Mouse (Mus musculus) thymus, adult 2 months (tissue): ENCODE measurements around the gene Gm49380. TPM values are rescaled to one million over a fixed set of nuclear protein-coding genes. Genes with fewer than 3 reads are reported as not detected.

Source experiments
- DNase-seq: peaks from one replicate; pipeline ENCODE4 v3.0.0; 2021
- H3K27ac ChIP-seq: fragments of 200-500 bp; 2 replicates; pipeline ENCODE4 v1.5.1; 2012; ENCODE audit warnings: low read length, control low read depth; ENCODE audit not compliant: control insufficient read depth, insufficient read depth
- H3K27me3 ChIP-seq: fragments of 200-500 bp; 2 replicates; pipeline ENCODE4 v1.6.1; 2012; ENCODE audit warnings: mild to moderate bottlenecking, low read length, moderate library complexity, mixed read lengths; ENCODE audit not compliant: control insufficient read depth, insufficient read depth
- H3K36me3 ChIP-seq: fragments of 200-500 bp; 2 replicates; pipeline ENCODE4 v1.6.1; 2012; ENCODE audit warnings: mild to moderate bottlenecking, low read length, moderate library complexity; ENCODE audit not compliant: control insufficient read depth, insufficient read depth
- H3K4me1 ChIP-seq: fragments of 200-500 bp; replicated peaks from 2 replicates; pipeline ENCODE4 v1.6.1; 2012; ENCODE audit warnings: low read length; ENCODE audit not compliant: control insufficient read depth, insufficient read depth
- H3K4me3 ChIP-seq: fragments of 200-500 bp; 2 replicates; pipeline ENCODE4 v1.5.1; 2012; ENCODE audit warnings: mild to moderate bottlenecking, low read length, control low read depth, moderate library complexity; ENCODE audit not compliant: control insufficient read depth, insufficient read depth
- CTCF ChIP-seq: fragments of 200-500 bp; IDR thresholded peaks from 2 replicates; pipeline ENCODE4 v1.5.1; 2012; ENCODE audit warnings: mild to moderate bottlenecking, control low read depth, low read length, moderate library complexity, borderline replicate concordance; ENCODE audit not compliant: control insufficient read depth, poor library complexity, insufficient read depth; ENCODE audit errors: extremely low read depth
- POLR2A ChIP-seq: fragments of 200-500 bp; IDR thresholded peaks from 2 replicates; pipeline ENCODE4 v1.6.1; 2012; ENCODE audit warnings: mild to moderate bottlenecking, low read length, control low read depth, moderate library complexity; ENCODE audit not compliant: control insufficient read depth, poor library complexity, insufficient read depth; ENCODE audit errors: extremely low read depth
- WGBS: fragments of 180-500 bp; shearing (Covaris S2); methylation state at CpG from one replicate; pipeline ENCODE4 v1.1.7; 2018; 5-methylcytosine and 5-hydroxymethylcytosine counted together
- polyA plus RNA-seq: library from polyadenylated mRNA; depleted of rRNA; stranded (reverse); fragments of >200 nt; gene quantifications from 2 replicates; pipeline ENCODE4 v1.2.3, GENCODE M21; 2012

Gm49380 gene
- polyA plus RNA-seq, 1 experiment, result not detected

- no peak overlapping the region for H3K27ac ChIP-seq
- TF ChIP-seq CTCF, result no peak
- no peak for TF ChIP-seq POLR2A
- DNase-seq, result no peak
- 95% methylated on average over 5 of the region's 5 CpGs for WGBS
- H3K4me1 ChIP-seq, result no peaks in the 10 kb centered on the region
- peaks cover 53% of the 10 kb centered on the region for H3K36me3 ChIP-seq
- no peaks in the 10 kb centered on the region for H3K27me3 ChIP-seq
- H3K4me3 ChIP-seq, result no peak overlapping the region
These were observed 28.7 kb upstream of the Gm49380 start for GRCm38 (mm10) chr9:44141951-44142350.

- Histone ChIP-seq H3K27me3 (peaks cover 13% of the 10 kb centered on the region; the same call in 1 of the 2 replicates), H3K27ac (no peak overlapping the region), H3K4me3 (no peak overlapping the region), H3K4me1 (peaks cover 19% of the 10 kb centered on the region), H3K36me3 (peaks cover 15% of the 10 kb centered on the region)
- DNase-seq, result no peak
- TF ChIP-seq CTCF, result no peak
- no peak for TF ChIP-seq POLR2A
- 39% methylated on average over 4 of the region's 4 CpGs for WGBS
These were observed 24.5 kb upstream of the Gm49380 start for GRCm38 (mm10) chr9:44137846-44138245.

GRCm38 (mm10) chr9:44135731-44136411 is 22.6 kb upstream of the Gm49380 start:
- H3K4me3 ChIP-seq, result no peak overlapping the region
- H3K27me3 ChIP-seq, result peaks cover 13% of the 10 kb centered on the region; the same call in 1 of the 2 replicates
- WGBS, result 80% methylated on average over 7 of the region's 7 CpGs

GRCm38 (mm10) chr9:44134851-44135730 is 21.8 kb upstream of the Gm49380 start:
- Histone ChIP-seq H3K36me3 (no peaks in the 10 kb centered on the region), H3K27ac (no peak overlapping the region), H3K27me3 (peaks cover 13% of the 10 kb centered on the region; the same call in 1 of the 2 replicates), H3K4me3 (peak overlapping the region; percentile 43), H3K4me1 (peaks cover 32% of the 10 kb centered on the region)
- DNase-seq, result peak; percentile 59
- TF ChIP-seq POLR2A, result no peak
- no peak for TF ChIP-seq CTCF
- WGBS, result 4% methylated on average over 49 of the region's 49 CpGs

More at GRCm38 (mm10) chr9:44135731-44136411, 22.6 kb upstream of the Gm49380 start:
- no peak for TF ChIP-seq POLR2A
- TF ChIP-seq CTCF, result no peak
- Histone ChIP-seq H3K4me1 (peaks cover 25% of the 10 kb centered on the region), H3K27ac (no peak overlapping the region), H3K36me3 (no peaks in the 10 kb centered on the region)
- no peak for DNase-seq

- TF ChIP-seq POLR2A (no peak), CTCF (no peak)
- H3K27me3 ChIP-seq, result peaks cover 13% of the 10 kb centered on the region; the same call in 1 of the 2 replicates
- H3K4me1 ChIP-seq, result peaks cover 39% of the 10 kb centered on the region
- no peaks in the 10 kb centered on the region for H3K36me3 ChIP-seq
- WGBS, result under 1% methylated on average over 49 of the region's 55 CpGs
- no peak within 1 kb of the TSS for H3K27ac ChIP-seq
- H3K4me3 ChIP-seq, result peak within 1 kb of the TSS; percentile 43
- peak; percentile 40 for DNase-seq
These were observed 21.0 kb upstream of the Gm49380 start, which contains the start of gene Mcam for GRCm38 (mm10) chr9:44134101-44134850. TSS of gene Mcam (plus strand) at chr9:44134469.

GRCm38 (mm10) chr9:44133287-44133686 is 20.0 kb upstream of the Gm49380 start:
- WGBS, result 67% methylated on average over 2 of the region's 2 CpGs
- Histone ChIP-seq H3K4me1 (peaks cover 39% of the 10 kb centered on the region), H3K4me3 (no peak overlapping the region), H3K36me3 (no peaks in the 10 kb centered on the region), H3K27ac (no peak overlapping the region), H3K27me3 (peaks cover 13% of the 10 kb centered on the region; the same call in 1 of the 2 replicates)
- TF ChIP-seq POLR2A (no peak), CTCF (no peak)
- no peak for DNase-seq
